Mouse (Mus musculus) mesoderm, embryonic 11.5 days (tissue): ENCODE data around the gene Fam234b.

Experiments
- DNase-seq: peaks from one replicate; pipeline ENCODE4 v3.0.0-alpha.2; 2012; ENCODE audit warnings: low read depth, low spot score

Gene Fam234b

GRCm38 (mm10) chr6:135197921-135198532, at the start of gene Fam234b, which contains the start of gene Hebp1:
Fam234b (plus strand) TSS chr6:135197977.
Hebp1 (minus strand) TSS chr6:135198022.
- peak; percentile 79 for DNase-seq

- DNase-seq = no peak
Observed at GRCm38 (mm10) chr6:135148506-135148905, 49.3 kb upstream of the Fam234b start.

GRCm38 (mm10) chr6:135149175-135149574, 48.6 kb upstream of the Fam234b start:
- DNase-seq = no peak

- no peak for DNase-seq
Observed at GRCm38 (mm10) chr6:135149722-135150121, 48.1 kb upstream of the Fam234b start.

GRCm38 (mm10) chr6:135150311-135150710, 47.5 kb upstream of the Fam234b start:
- DNase-seq = no peak

GRCm38 (mm10) chr6:135153719-135154118, 44.1 kb upstream of the Fam234b start:
- no peak for DNase-seq

GRCm38 (mm10) chr6:135156597-135156996, 41.2 kb upstream of the Fam234b start:
- no peak for DNase-seq

- DNase-seq = no peak
Observed at GRCm38 (mm10) chr6:135157496-135157895, 40.3 kb upstream of the Fam234b start.

- DNase-seq = no peak
Observed at GRCm38 (mm10) chr6:135158509-135158908, 39.3 kb upstream of the Fam234b start.

GRCm38 (mm10) chr6:135161356-135161755, 36.4 kb upstream of the Fam234b start:
- no peak for DNase-seq

- DNase-seq = no peak
Observed at GRCm38 (mm10) chr6:135162311-135162710, 35.5 kb upstream of the Fam234b start.

- no peak for DNase-seq
Observed at GRCm38 (mm10) chr6:135162861-135163260, 34.9 kb upstream of the Fam234b start.

GRCm38 (mm10) chr6:135165191-135165590, 32.6 kb upstream of the Fam234b start:
- DNase-seq = no peak

GRCm38 (mm10) chr6:135165706-135166105, 32.1 kb upstream of the Fam234b start:
- no peak for DNase-seq

GRCm38 (mm10) chr6:135166262-135166661, 31.5 kb upstream of the Fam234b start:
- no peak for DNase-seq

GRCm38 (mm10) chr6:135166712-135167111, 31.1 kb upstream of the Fam234b start:
- no peak for DNase-seq

GRCm38 (mm10) chr6:135167380-135168311, 30.1 kb upstream of the Fam234b start:
- peak; percentile 82 for DNase-seq

GRCm38 (mm10) chr6:135168471-135168870, 29.3 kb upstream of the Fam234b start:
- no peak for DNase-seq

GRCm38 (mm10) chr6:135169246-135169645, 28.5 kb upstream of the Fam234b start:
- DNase-seq = no peak

GRCm38 (mm10) chr6:135171736-135172135, 26.0 kb upstream of the Fam234b start:
- DNase-seq = no peak

GRCm38 (mm10) chr6:135175014-135175413, 22.8 kb upstream of the Fam234b start:
- no peak for DNase-seq

GRCm38 (mm10) chr6:135177271-135177670, 20.5 kb upstream of the Fam234b start:
- no peak for DNase-seq

- DNase-seq = no peak
Observed at GRCm38 (mm10) chr6:135178599-135178998, 19.2 kb upstream of the Fam234b start.
